Mouse (Mus musculus) liver, postnatal 0 days (tissue): Measurements from ENCODE around the gene Hectd3.

Source experiments
- CTCF ChIP-seq: sonication (generic); IDR thresholded peaks from 2 replicates; pipeline ENCODE4 v1.5.1; 2016; ENCODE audit warnings: antibody characterized with exemption, low read depth
- EP300 ChIP-seq: IDR thresholded peaks from 2 replicates; pipeline ENCODE4 v1.6.1; 2016; ENCODE audit warnings: antibody characterized with exemption, low read depth, mild to moderate bottlenecking

DNA sequence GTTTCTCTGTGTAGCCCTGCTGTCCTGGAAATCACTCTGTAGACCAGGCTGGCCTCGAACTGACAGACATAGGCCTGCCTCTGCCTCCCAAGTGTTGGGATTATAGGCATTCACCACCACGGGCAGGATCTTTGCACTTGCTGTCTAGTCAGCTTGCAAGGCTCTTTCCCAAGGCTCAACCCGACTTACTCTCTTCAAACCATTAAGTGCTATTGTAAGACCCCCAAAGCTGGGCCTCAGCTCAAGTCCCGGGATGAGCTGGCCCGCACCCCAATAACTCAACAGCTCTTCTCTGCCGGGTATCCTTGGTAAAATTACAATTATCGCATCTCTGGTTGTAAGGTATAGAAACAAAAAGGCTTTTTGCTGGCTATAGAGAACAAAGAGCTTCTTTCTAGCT is 23.2 kb downstream of the Hectd3 start:
- TF ChIP-seq CTCF (no peak), EP300 (no peak)
